Mouse (Mus musculus) heart, embryonic 16.5 days (tissue): ENCODE results near the gene Grifin. TPM values are rescaled to one million over a fixed set of nuclear protein-coding genes. Genes with fewer than 3 reads are reported as not detected.
A peak's percentile ranks its signal among the peaks of the same experiment; 100 is the strongest.

Experiments used
- ATAC-seq: fragments of 200-750 bp; cut with Nextera tagmentation; replicated peaks from 2 replicates; pipeline ENCODE4 v1.8.0; 2017; ENCODE audit warnings: moderate number of reproducible peaks; ENCODE audit not compliant: insufficient read depth, low FRiP score; ENCODE audit errors: extremely low read depth
- H3K27ac ChIP-seq: fragments of 300-500 bp; sonication (generic); 2 replicates; pipeline ENCODE4 v1.5.1; 2014; ENCODE audit warnings: mild to moderate bottlenecking, low read length, control low read depth, moderate library complexity
- H3K27me3 ChIP-seq: fragments of 300-500 bp; sonication (generic); 2 replicates; pipeline ENCODE4 v1.6.1; 2014; ENCODE audit warnings: low read length, mixed read lengths; ENCODE audit not compliant: control insufficient read depth, insufficient read depth
- H3K36me3 ChIP-seq: fragments of 300-500 bp; sonication (generic); 2 replicates; pipeline ENCODE4 v1.6.1; 2014; ENCODE audit not compliant: control insufficient read depth, insufficient read depth
- H3K4me1 ChIP-seq: fragments of 300-500 bp; sonication (generic); 2 replicates; pipeline ENCODE4 v1.6.1; 2014; ENCODE audit warnings: low read length, mixed read lengths; ENCODE audit not compliant: control insufficient read depth, insufficient read depth
- H3K4me2 ChIP-seq: fragments of 300-500 bp; sonication (generic); 2 replicates; pipeline ENCODE4 v1.6.1; 2014; ENCODE audit warnings: low read depth, mild to moderate bottlenecking, control low read depth, low read length
- H3K4me3 ChIP-seq: fragments of 300-500 bp; sonication (generic); 2 replicates; pipeline ENCODE4 v1.5.1; 2014; ENCODE audit warnings: mild to moderate bottlenecking, control low read depth, low read length
- H3K9ac ChIP-seq: fragments of 300-500 bp; sonication (generic); 2 replicates; pipeline ENCODE4 v1.6.1; 2014; ENCODE audit warnings: low read length, control low read depth
- H3K9me3 ChIP-seq: fragments of 300-500 bp; sonication (generic); replicated peaks from 2 replicates; pipeline ENCODE4 v1.6.1; 2016; ENCODE audit warnings: low read length; ENCODE audit not compliant: control insufficient read depth
- WGBS: fragments of 180-500 bp; shearing (Covaris S2); extraction: QIAGEN DNeasy Blood & Tissue Kit; methylation state at CpG from one replicate; pipeline ENCODE4 v1.1.7; 2014; 5-methylcytosine and 5-hydroxymethylcytosine counted together
- polyA plus RNA-seq: library from polyadenylated mRNA; unstranded; fragments of >200 nt; fragmentation: Nextera tagmentation; extraction: Ambion mirVana; gene quantifications from 2 replicates; pipeline ENCODE4 v1.2.1, GENCODE M21; 2015

Gene Grifin
- polyA plus RNA-seq, 1 experiment from 2014 or later, result 0.98 TPM

DNA sequence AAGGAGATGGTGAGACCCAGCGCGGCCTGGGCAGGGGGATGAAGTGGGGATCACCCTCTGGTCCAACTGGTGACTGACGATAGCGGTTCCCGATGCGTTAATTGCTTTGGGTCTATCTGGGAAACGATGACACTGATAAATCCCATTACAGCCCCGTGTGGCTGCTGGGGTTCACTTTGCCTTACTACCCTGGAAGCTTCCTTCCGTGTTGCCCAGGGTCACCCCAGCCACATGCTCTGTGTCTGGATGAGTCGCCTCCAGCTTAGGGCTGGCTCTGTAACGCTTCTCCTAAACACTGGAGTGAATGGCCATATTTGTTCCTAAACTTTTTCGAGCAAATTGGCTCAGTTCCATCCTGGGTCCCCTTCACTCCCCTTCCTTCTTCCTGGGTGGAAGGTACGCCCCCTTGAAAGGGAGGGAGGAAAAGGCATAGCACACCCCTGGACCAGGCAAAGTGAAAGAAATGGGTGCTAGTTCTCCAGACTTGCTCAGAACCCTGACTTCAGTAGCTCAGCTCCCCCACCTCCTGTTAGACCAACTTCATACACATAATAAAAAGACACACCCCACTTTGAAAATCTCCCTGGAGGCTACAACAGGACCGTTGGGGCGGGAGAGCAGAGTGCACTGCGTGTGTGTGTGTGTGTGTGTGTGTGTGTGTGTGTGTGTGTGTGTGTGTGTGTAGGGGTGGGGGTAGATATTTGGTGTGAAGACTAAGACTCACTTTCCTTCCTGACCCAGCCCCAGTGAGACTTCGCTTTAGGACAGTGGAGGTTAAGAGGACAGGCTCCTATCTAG, 43.2 kb upstream of the Grifin start:
- Histone ChIP-seq H3K27me3 (peaks cover 51% of the 10 kb centered on the region), H3K36me3 (no peaks in the 10 kb centered on the region), H3K9me3 (no peaks in the 10 kb centered on the region), H3K4me1 (peaks cover 52% of the 10 kb centered on the region), H3K27ac (peak overlapping the region; percentile 71), H3K4me2 (peak overlapping the region; percentile 90), H3K9ac (peak overlapping the region; percentile 79), H3K4me3 (peak overlapping the region; percentile 70)
- WGBS, result 2% methylated on average over 17 of the region's 17 CpGs
- ATAC-seq, result no peak

- H3K9me3 ChIP-seq, result no peaks in the 10 kb centered on the region
- peak within 1 kb of the TSS; percentile 69 for H3K27ac ChIP-seq
- WGBS, result under 1% methylated on average over 91 of the region's 91 CpGs
- peaks cover 51% of the 10 kb centered on the region for H3K27me3 ChIP-seq
- peak within 1 kb of the TSS; percentile 79 for H3K9ac ChIP-seq
- peak; percentile 29 for ATAC-seq
- peak within 1 kb of the TSS; percentile 70 for H3K4me3 ChIP-seq
- H3K36me3 ChIP-seq, result no peaks in the 10 kb centered on the region
- peak within 1 kb of the TSS; percentile 90 for H3K4me2 ChIP-seq
- H3K4me1 ChIP-seq, result peaks cover 52% of the 10 kb centered on the region
Observed at GRCm38 (mm10) chr5:140607001-140607835, 42.3 kb upstream of the Grifin start, which contains the start of gene Lfng. Gene Lfng, plus strand, starts transcription at chr5:140607320.

GRCm38 (mm10) chr5:140606386-140606785, 41.5 kb upstream of the Grifin start:
- ATAC-seq, result no peak
- H3K9me3 ChIP-seq, result no peaks in the 10 kb centered on the region
- 2% methylated on average over 23 of the region's 23 CpGs for WGBS
- peaks cover 51% of the 10 kb centered on the region for H3K27me3 ChIP-seq
- no peak overlapping the region for H3K27ac ChIP-seq
- peak overlapping the region; percentile 90 for H3K4me2 ChIP-seq
- H3K9ac ChIP-seq, result no peak overlapping the region
- H3K36me3 ChIP-seq, result no peaks in the 10 kb centered on the region
- peak overlapping the region; percentile 70 for H3K4me3 ChIP-seq
- peaks cover 46% of the 10 kb centered on the region for H3K4me1 ChIP-seq

DNA sequence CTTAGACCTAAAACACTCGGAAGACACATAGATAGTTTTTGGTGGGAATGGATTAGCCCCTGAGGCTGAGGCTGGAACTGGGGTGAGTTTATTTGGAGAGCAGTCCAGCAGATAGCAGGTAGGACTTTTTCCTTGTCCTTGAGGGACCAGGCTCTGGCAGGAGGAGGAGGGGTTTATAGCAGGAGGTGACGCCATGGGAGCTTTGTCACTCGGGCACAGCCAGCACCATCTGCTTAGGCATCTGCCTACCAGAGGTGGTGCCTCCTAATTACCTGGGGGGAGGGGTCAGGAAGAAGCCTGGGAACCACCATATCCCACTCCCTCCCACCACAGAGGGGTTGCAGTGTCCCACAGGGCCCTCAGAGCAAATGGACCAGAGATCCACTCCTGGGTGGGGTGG, 40.4 kb upstream of the Grifin start:
- Histone ChIP-seq H3K36me3 (no peaks in the 10 kb centered on the region), H3K9ac (no peak overlapping the region), H3K4me3 (no peak overlapping the region), H3K4me1 (peaks cover 35% of the 10 kb centered on the region), H3K27me3 (peaks cover 51% of the 10 kb centered on the region), H3K4me2 (no peak overlapping the region), H3K9me3 (no peaks in the 10 kb centered on the region), H3K27ac (no peak overlapping the region)
- ATAC-seq, result no peak
- WGBS, result 25% methylated on average over 3 of the region's 3 CpGs

DNA sequence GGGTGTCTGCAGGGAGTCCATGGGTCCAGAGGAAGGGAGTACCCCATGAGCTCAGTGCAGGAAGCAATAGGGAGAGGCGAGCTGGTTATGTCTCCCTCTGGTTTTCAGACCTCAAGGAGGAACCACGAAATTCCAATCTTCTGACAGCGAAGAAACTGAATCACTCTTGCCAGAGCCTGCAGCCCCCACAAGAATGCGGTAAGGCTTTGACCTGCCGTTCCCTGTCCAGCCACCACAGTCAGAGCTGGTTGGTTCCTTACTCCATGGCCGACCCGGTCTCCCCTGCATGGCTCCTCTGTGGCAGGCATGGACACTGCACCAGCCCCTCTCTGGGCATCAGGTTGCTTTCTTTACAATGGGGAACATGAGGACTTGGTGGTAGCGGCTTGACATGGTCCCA, 39.5 kb upstream of the Grifin start:
- no peaks in the 10 kb centered on the region for H3K9me3 ChIP-seq
- 40% methylated on average over 8 of the region's 8 CpGs for WGBS
- H3K4me1 ChIP-seq, result peaks cover 27% of the 10 kb centered on the region
- no peak overlapping the region for H3K27ac ChIP-seq
- no peak overlapping the region for H3K4me2 ChIP-seq
- H3K9ac ChIP-seq, result no peak overlapping the region
- ATAC-seq, result no peak
- H3K27me3 ChIP-seq, result peaks cover 47% of the 10 kb centered on the region
- H3K36me3 ChIP-seq, result no peaks in the 10 kb centered on the region
- no peak overlapping the region for H3K4me3 ChIP-seq

DNA sequence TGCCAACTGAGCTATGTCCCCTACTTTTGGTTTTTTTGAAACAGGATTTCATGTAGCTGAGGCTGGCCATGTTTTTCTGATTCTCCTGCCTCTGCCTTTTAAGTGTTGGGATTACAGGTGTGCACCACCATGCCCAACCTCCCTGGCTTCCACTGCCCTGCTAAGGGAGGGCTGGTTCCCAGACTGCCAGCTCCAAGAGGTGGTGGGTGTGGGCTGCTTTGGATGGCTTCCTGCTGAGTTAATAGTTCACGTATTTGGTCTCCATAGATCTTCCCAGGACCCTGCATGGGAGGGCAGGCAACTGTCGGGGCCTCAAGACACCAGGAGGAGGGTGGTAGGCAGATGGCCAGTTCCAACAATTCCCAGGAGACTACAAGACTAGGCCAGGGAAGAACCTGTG, 37.7 kb upstream of the Grifin start:
- ATAC-seq, result no peak
- Histone ChIP-seq H3K27me3 (peaks cover 30% of the 10 kb centered on the region), H3K9ac (no peak overlapping the region), H3K4me1 (peaks cover 15% of the 10 kb centered on the region), H3K36me3 (no peaks in the 10 kb centered on the region), H3K9me3 (no peaks in the 10 kb centered on the region), H3K4me3 (no peak overlapping the region), H3K4me2 (no peak overlapping the region), H3K27ac (no peak overlapping the region)
- WGBS, result 62% methylated on average over 2 of the region's 2 CpGs

DNA sequence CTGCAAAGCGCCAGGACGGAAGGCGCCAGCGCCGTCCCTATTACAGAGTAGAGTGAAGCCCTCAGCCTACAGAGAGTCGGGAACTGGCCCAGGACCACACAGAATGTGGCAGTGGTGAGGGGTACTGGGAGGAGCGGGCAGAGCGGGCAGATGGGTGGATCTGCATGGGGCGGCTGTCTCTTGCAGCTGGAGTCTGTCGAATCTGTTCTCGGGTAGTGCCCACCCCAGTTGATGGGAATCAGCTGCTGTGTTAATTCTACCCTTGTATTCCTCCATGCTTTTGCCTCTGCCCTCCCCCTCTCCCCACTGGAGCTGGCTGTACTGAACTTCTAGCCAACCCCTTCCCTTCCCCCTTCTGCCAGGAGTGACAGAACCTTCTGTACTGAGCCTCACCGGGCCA, 36.8 kb upstream of the Grifin start:
- 70% methylated on average over 12 of the region's 12 CpGs for WGBS
- Histone ChIP-seq H3K27ac (no peak overlapping the region), H3K4me3 (no peak overlapping the region), H3K36me3 (no peaks in the 10 kb centered on the region), H3K27me3 (peaks cover 22% of the 10 kb centered on the region), H3K4me1 (peaks cover 7% of the 10 kb centered on the region), H3K9me3 (no peaks in the 10 kb centered on the region), H3K9ac (no peak overlapping the region), H3K4me2 (no peak overlapping the region)
- ATAC-seq, result no peak

GRCm38 (mm10) chr5:140599939-140600338, 35.1 kb upstream of the Grifin start:
- Histone ChIP-seq H3K4me1 (peaks cover 2% of the 10 kb centered on the region; the same call in 1 of the 2 replicates), H3K9ac (no peak overlapping the region), H3K36me3 (no peaks in the 10 kb centered on the region), H3K27me3 (peaks cover 5% of the 10 kb centered on the region), H3K4me2 (no peak overlapping the region), H3K27ac (no peak overlapping the region), H3K4me3 (no peak overlapping the region), H3K9me3 (no peaks in the 10 kb centered on the region)
- WGBS, result 68% methylated on average over 5 of the region's 5 CpGs
- no peak for ATAC-seq

DNA sequence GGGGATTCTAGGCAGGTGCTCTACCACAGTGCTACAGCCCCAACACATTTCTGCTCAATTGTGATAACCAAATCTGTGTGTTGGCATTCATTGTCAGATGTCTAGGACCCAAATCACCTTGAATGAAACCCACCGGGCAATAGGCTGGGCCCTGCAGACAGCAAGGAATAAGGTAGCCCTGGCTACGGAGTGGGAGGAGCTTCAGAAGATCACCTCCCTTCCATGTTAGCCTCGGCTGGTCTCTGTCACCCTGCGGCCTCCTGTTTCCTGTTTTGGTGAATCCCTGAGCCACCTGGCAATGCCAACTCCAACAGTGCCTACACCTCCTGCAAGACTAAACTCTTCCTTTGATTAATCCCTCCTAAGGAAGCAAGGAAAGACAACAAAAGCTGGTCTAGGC, 32.9 kb upstream of the Grifin start:
- no peak for ATAC-seq
- no peak overlapping the region; the same call in 1 of the 2 replicates for H3K27ac ChIP-seq
- H3K9me3 ChIP-seq, result no peaks in the 10 kb centered on the region
- H3K4me3 ChIP-seq, result no peak overlapping the region
- WGBS, result 83% methylated on average over 4 of the region's 4 CpGs
- H3K27me3 ChIP-seq, result no peaks in the 10 kb centered on the region
- no peak overlapping the region for H3K4me2 ChIP-seq
- H3K4me1 ChIP-seq, result peaks cover 2% of the 10 kb centered on the region; the same call in 1 of the 2 replicates
- no peaks in the 10 kb centered on the region for H3K36me3 ChIP-seq
- no peak overlapping the region for H3K9ac ChIP-seq
